Mouse (Mus musculus) c-Kit-positive CD71-negative TER-119-negative erythroid progenitor cells, embryonic 14.5 days (primary cell): ENCODE data around the gene Dnah7a.
A peak's percentile ranks its signal among the peaks of the same experiment; 100 is the strongest.
"Not testable (repeated sequence)": the region's sequence is repeated elsewhere in the genome, so short reads cannot be mapped to it uniquely, and the experiment has no call there.

Experiments used
- DNase-seq: peaks from one replicate; pipeline ENCODE4 v3.0.0-alpha.2; 2013; ENCODE audit warnings: low read depth

Dnah7a gene

DNA sequence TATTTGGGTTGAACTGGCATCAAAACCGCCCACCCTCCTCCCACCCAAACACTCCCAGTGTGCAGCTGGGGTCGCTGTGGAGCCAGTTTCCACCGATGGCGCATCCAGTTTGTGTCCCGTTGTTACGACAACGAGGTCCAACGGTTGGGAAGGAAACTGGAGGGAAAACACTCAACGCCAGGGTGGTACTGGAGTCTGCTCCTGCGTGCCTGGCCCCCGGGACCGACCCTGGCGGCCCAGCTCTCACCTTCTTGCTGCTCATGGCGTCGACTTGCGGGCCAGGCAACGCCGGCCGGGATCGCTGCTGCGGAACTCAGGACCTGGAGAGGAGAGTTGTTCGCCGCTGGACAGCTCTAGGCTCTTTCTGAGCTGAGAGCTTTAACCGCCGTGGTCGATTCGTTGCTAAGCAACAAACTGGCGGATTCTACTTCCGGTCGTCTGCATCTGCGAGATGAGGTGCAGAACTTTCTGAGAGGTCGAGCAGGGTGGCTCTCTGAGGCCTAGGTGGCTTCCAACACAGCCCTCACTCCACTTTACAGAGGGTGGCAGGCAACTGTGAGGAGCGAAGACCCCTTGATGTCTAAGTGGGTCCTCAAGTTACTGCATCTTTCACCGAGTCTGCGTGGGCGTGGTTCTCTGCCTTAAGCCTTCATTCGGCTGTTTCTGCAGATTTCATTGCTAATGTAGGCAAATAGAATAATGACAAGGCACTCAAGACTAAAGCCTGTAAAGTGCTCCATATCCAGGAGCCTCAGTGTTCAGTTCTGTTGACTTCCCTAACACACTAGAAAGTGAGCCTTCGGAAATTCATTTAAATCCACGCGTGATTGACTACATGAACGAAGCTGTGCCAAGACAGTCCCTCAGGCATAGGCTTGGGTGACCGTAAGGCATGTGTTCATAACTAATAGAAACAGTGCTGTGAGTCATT, at the start of gene Dnah7a:
TSS of gene Dnah7a (minus strand) at position 354 of the 931 bp plus-strand sequence.
- peak; percentile 28 for DNase-seq

DNA sequence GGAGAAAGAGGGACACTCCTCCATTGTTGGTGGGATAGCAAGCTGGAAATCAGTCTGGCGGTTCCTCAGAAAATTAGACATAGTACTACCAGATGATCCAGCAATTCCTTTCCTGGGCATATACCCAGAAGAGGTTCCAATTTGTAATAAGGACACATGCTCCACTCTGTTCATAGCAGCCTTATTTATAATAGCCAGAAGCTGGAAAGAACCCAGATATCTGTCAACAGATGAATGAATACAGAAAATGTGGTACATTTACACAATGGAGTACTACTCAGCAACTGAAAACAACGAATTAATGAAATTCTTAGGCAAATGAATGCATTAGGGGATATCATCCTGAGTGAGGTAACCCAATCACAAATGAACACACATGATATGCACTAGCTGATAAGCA, 46.9 kb upstream of the Dnah7a start:
- not testable (repeated sequence) for DNase-seq

DNA sequence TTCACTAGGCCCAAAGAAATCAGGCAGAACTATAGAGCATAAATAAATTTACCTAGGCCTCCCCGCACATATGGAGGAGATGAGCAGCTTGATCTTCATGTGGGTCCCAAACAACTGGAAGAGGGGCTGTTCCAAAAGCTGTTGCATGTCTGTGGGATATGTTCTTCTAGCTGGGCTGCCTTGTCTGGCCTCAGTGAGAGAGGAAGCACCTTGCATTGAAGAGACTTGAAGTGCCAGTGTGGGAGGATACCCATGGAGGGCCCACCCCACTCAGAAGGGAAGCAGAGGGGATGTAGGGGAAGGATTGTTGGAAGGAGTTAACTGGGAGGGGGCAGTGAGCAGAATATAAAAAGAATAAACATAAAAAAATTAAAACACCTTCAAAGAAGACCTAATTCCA, 44.6 kb upstream of the Dnah7a start:
- DNase-seq = no peak

DNA sequence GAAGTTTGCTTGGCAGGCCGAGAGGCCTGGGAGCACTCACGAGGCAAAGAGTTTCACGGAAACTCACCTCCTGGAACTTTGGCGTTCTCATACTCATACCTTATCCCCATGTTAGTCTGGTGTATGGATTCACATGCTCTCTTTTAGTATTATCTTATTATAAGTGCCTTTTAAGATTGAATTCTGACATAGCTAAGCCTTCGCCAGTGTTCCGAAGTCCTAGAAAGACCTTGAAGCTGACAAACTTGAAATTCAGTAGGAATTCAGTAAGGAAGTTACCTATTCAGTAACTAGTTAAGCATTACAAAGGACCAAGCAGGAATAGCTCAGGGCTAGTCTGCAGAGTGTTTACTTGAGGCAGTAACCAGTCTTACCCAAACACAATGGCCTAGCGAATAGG, 44.1 kb upstream of the Dnah7a start:
- DNase-seq = not testable (repeated sequence)

DNA sequence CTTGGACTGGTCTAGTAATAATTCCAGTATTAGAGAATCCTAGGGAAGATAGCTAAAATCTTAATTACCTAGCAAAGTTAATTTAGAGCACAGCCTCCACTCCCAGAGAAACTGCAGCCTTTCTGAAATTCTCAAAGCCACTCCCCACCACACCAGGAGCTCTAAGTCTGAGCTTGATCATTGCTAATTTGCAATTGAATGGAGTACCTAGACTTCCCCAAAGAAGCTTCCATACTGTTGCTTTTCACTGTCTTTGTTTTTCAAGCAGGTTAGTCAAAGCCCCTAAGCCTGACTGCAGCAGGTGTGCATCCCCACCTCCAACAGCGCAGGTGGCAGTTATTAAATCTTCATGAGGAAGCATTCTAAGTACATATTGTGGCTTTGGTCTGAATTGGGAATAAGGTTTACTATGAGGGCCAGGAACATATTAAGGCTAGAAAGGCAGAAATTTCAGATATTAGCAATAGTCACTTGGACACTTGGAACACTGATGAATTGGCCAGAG, 43.3 kb upstream of the Dnah7a start:
- DNase-seq = not testable (repeated sequence)

DNA sequence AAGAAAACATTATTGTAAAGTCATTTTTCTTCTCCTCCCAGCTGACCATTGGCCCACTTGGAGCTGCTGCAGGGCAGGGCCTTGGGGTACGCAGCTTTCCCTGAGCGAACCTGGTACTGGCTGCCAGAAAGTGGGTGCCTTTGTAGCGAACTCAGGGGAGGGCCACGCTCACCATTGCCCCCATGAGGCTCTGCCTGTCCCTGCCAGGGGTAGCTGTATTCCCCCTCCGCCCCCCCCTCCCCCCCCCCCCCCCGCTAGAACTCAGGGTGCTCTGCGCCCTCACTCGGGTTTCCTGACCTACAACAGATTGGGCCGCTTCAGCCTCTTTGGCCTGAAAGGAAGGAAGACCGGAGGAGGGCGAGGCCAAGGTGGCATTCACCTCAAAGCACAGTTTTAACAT, 42.0 kb upstream of the Dnah7a start:
- no peak for DNase-seq

DNA sequence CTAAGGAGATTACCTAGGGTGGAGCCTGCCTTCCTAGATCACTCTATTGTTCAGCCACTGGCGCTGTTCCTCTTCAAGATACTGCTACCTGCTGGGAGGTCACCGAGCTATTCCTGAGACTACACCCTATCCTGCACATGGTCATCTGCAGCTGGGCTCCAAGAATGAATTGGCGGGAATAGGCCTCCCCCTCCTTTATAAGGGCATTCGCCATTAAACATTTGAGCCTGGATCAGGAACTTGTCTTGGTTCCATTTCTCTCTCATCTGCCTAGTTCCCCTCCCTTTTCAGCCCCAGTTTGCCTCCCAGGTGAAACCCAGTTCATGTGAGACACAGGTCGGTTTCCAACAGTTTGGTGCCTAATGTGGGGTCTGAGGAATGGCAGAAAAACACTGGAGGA, 39.4 kb upstream of the Dnah7a start:
- no peak for DNase-seq

DNA sequence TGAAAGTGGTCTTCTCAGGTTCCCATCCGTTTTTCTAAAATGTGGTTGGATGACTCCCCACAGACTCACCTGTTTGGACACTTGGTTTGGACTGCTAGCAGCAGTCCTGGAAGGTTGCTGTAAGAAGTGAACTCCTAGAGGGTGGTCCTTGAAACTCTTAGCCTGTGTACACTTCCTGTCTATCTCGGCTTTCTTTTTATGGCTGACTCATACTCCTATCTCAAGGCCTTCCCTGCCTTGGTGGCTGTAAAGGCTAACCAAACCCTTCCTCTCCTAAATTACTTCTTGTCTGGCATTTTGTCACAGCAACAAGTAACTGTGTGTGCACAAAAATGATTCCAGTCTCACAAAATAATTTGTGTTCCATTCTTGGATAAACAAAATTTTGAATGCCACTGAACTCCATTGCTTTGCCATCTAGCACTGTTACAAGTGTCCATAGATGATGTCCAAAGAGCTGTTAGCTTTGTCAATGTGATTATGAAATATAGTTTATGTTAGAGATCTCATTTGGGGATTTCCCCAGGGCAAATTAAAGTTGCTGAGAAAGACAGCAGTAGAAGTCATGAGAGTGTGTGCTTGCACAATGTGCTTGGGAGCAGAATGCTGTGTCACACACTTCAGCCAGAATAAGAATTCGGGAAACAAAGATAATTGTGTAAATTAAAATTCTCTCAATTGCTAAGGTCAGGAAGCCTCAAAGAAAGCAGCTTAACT, 35.3 kb upstream of the Dnah7a start:
- DNase-seq = no peak

DNA sequence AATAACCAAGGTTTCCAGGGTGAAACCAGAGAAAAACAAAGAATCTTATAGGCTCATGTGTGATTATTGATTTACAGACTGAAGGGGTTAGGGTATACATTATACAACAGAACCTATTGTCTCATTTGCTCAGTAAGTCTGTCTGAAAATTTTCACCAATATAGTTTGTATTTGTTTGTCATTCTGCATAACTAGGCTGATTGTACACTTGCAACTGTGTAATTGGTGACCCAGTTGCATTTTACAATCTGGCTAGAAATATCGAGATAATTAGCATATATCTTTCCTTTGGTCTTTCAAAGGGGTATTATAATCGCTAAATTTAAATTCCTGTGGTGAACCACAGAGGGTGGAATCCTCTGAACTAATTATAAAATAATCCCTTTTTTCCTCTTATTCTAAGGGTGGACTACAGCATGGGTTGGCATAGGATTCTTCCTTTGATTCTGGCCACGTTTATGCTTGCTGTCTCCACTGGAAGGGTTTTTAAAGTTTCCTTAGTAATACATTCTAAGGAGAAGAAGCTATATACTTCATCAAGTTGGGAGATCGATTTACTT, 34.3 kb upstream of the Dnah7a start:
- no peak for DNase-seq

DNA sequence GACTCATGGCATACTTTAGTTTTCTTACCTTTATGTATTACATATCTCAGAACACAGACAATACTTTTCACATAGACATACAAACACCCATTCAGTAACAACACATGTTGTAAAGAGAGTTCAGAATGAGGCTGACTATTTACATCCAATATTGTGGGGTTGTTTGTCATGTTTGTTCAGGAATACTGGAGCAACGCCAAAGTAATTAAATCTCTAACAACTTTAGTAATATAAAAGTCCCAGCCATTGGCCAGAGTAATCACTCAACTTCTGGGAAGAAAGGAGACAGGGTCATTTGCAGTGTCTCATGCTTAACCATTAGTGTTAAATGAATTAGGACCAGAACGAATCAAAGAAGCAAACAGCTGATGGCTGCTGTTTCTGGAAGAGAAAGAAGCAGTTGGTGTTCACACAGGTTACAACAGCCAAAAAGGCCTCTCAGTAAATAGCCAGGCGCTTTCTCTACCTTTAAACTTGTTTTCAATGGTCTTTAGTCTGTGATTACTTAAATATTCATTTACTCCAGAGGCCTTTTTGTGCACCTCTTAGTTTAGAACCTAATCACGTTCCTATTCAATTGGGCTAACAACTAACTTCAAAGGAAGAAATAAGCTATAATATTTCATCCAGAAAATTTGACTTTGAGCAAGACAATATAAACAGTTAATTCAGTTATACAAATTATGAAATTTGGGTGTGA, 33.6 kb upstream of the Dnah7a start:
- not testable (repeated sequence) for DNase-seq

DNA sequence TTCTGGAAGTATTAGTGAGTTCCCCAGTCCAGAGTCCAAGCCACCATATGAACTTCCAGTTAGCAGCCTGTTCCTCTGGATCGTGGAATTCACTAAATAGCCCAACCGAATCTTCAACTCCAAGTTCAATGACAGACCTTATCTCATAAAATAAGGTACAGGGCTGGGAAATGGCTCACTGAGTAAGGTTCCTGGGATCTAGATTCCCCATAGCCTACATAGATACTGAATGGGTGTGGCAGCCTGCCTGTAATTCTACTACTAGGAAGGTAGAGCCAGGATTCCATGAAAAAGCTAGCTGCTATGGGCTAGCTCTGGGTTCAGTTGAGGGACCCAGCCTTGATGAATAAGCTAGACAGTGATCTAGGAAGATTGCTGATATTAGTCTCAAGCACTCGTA, 30.0 kb upstream of the Dnah7a start:
- DNase-seq = no peak

DNA sequence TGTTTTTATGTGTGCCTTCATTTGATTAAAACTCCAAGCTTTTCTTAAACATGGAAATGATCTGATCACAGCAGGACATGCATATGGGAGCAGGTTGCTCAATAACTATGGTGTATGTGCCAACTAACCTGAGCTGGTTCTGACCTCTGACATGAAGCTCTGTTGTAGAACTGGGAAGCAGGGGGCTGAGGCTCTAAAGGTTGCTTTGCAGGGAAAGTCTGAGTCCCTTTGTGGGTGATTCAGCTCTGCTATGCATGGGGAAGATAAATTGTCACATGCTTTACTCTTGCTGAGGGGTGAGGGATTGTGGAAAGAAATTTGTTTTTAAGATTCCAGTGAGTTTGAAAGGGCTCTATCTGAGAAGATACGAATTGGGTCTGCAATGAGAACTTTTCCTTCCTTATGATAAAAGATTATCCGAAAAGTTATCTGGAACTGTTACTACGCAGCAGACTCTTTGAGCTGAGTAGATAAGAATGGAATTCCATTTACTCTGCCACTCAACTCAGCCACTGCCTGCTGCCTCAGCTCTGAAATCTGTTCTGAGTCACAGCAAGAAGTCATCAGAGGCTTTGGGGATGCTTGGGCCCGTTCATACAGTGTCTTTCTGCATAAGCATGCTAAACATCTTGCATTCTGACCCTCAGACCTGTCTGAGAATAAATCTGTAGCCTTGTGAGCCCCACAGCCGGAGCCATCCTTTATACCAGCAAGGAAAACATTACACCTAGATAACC, 22.1 kb upstream of the Dnah7a start:
- no peak for DNase-seq

DNA sequence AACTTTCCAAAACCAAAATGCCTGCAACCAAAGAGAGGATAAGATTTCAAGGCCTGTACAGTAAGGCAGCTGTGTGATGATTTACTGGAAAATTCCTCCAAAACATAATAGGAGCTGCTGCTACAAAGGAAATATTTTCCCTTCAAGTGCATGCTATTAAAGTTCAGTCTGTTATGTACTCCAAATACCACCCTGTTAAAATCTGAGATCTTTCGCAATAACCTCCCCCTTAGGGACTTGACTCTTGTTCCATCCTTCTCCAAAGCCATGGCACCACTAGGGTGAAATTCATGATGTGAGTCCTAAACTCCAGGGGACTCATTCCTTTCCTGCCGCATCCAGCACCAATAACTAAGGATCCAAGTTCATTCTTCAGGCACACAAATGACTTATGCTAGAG, 20.3 kb upstream of the Dnah7a start:
- DNase-seq = no peak

DNA sequence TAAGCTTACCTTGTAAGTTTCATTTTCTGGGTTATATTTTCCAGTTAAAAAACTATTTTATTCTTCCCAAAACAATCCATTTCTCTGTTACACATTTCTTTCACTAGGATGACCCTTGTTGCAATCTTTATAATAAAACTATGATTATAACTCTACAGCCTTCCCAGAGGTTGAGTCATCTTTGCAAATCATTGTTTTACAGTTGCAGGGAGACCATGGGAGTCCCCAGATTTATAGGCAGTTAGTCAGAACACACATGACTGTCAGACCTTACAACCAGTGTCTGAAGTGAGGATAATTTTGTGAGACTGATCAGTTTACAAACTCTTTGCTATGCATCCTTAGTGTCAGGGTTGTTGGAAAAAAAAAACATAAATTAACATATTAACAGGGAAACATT, 14.8 kb upstream of the Dnah7a start:
- no peak for DNase-seq

DNA sequence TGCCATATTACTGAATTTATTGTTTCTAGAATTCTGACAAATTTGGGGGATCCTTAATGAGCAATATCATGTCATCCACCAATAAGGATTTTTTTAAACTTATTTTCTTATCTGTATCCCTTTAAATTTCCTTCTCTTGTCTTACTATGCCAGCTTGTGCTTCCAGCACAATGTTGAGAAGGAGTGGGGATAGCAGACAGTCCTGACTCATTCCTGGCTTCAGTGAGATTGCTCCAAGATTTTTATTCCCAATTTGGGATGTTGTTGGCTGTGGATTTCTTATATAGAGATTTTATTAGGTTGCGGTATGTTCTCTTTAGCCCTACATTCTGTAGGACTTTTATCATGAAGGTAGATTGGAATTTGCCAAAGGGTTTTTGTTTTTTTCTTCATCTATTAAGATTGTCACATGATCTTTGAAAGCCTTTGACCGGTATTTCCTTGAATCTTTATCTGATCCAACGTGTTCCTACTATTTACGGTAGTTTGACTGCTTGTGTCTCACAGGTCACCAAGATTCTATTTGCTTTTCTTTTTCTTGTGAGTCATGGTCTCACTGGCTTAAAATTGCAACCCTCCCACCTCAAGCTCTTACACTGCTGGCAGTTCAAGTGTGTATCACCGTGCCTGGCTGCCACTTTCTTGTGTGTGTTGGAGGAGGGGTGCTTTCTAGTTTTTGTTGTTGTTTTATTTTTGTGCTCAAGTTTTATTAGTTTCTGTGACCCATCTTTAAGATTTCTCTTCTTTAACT, 14.2 kb upstream of the Dnah7a start:
- no peak for DNase-seq

DNA sequence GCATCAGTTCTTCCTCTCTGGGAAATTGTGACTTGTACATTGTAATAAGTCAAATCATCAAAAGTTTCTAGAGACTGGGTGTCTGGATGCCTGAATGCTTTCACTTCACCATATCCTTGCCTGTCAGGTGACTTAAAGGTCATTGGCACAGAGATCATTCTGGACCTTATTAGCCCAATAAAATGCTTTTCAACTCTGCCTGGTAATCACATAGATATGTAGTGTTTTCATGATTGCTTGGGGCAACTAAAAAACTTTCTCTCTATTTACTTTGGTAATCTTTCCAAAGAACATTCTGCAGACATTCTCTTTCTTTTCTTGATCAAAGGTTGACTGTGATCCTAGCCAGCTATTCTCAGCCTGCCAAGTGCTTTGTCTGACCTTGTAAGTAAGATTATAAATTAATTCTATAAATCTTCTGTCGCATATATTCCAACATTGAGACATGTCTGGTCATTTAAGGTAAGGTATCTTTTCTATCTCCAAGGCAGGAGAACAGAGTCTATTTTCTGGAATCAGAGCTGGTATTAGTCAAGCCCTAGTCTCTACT, 9.5 kb upstream of the Dnah7a start:
- no peak for DNase-seq

DNA sequence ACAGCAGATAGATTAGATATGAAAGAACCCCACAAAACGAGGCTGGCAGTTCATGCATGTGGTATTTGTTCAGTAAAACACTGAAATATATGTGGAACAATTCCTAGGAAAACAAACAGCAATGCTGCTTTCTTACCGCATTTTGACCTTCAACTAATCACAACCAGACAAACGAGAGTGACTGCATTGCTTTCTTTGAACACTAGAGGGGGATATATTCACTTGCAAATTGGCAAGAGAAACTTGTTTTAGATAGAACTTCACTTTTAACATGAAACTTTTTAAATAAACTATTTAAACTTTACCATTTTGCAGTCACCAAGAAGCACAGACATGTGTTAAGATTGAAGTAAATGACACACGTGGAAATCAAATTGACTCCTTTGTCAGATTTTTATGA, 8.9 kb upstream of the Dnah7a start:
- DNase-seq = peak; percentile 60

DNA sequence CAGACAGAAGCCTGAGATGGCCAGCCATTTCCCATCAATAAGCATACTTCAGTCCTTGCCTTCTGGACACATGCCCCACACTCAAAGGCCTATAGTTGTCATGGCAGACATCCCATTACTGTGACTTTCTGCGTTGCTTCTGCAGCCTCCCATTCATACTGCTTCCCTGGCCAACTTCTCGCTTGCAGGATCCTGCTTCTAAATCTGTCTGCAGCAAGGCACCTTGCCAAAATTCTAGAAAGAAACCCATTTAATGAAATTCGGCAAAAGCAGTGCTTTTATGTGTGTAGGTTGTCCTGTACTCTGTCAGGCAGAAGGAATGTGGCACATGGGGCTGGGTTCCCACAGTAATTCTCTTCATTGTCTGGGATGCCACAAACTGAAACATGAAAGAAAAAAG, 6.8 kb upstream of the Dnah7a start:
- not testable (repeated sequence) for DNase-seq

DNA sequence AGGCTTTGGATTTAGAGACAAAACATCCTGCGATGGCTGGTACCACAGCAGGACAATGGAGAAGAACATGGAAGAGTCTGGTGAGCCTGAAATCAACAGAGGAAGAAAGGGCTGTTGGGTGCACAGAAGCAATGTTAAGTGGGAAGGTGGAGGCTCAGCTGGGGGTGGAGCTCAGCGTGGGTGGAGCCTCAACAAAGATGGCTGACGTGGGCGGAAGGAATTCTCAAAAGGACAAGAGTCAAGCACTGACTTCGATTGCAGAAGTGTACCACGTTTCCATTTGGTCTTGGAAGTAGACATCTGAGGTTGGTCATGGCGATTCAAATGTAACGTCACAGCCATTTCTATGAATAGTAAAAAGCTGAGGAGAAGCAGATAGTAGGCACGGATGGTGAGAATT, 4.5 kb upstream of the Dnah7a start:
- DNase-seq = no peak

DNA sequence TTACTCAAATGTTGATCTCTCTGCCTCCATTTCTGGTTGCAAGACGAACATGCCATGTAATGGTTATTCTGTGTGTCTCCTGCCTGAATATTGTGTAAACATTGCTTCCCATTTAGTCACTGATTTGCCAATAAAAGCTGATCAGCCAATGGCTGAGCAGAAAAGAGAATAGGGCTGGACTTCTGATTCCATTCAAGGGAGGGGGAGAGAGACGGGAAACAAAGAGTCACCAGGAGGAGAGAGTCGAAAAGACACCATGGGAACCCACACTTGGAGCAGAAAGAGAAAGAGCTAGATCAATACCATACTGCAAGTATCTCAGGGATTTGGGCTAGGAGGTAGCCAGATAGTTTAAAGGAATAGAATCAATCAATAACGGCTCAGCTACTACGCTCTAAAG, 3.0 kb upstream of the Dnah7a start:
- not testable (repeated sequence) for DNase-seq
